Mouse (Mus musculus): ENCODE results near the gene Gm11639. TPM values are rescaled to one million over a fixed set of nuclear protein-coding genes. Genes with fewer than 3 reads are reported as not detected.

The Gm11639 gene
- polyA plus RNA-seq (2016; fragmentation: Nextera tagmentation; extraction: Ambion mirVana): 0.01 TPM in 1 of 2 replicates, not detected in the other

DNA sequence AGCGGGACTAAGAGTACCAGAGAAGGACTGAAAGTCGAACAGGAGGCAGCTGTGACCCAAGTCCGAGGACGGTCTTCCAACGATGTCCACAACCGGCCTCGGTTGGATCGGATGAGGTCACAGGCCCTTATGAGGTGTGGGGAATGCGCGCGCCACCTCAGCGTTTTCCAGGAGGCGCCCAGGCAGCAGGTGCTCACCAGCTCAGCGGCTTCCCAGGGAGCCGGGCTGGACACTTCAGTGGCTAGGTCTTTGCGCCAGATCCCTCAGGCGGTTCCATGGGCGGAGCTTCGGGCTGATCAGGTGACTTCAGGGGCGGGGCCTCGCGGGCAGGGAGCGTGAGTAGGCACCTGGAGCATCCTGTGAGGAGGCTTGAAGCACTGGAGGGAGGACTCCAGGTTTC, at the start of gene Gm11639:
TSS of gene Gm11639 (plus strand) at position 160 of the 400 bp plus-strand sequence.
- DNase-seq (ENCODE audit: low spot score): peak; percentile 85
- WGBS: 17% methylated on average over 23 of the region's 23 CpGs

DNA sequence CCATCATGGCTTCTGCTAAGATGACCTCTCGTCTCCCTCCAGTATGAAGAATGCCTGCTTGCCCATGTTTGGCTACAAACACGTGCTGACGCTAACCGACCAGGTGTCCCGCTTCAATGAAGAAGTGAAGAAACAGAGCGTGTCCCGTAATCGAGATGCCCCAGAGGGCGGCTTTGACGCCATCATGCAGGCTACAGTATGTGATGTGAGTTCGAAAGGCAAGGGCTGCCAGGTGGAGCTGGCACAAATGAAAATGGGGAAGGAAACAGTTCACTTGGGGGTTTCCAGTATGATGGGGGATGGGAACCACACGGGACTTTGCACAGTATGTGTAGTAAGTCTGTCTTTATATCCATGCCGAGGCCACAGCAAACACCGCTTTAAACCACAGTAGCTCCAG, 48.5 kb upstream of the Gm11639 start:
- H3K36me3 ChIP-seq: peaks cover 4% of the 10 kb centered on the region; the same call in 1 of the 2 replicates
- H3K27me3 ChIP-seq (ENCODE audit: insufficient read depth, poor library complexity, severe bottlenecking): no peaks in the 10 kb centered on the region
- DNase-seq (ENCODE audit: low spot score): no peak
- H3K4me1 ChIP-seq: no peaks in the 10 kb centered on the region
- 94% methylated on average over 14 of the region's 14 CpGs for WGBS
- no peak overlapping the region for H3K27ac ChIP-seq
- H3K4me3 ChIP-seq: no peak overlapping the region
- no peaks in the 10 kb centered on the region for H3K9me3 ChIP-seq

More for the DNA sequence above, at the start of gene Gm11639:
- peak within 1 kb of the TSS; percentile 39; the same call in 1 of the 2 replicates for H3K27ac ChIP-seq
- no peaks in the 10 kb centered on the region for H3K36me3 ChIP-seq
- no peaks in the 10 kb centered on the region for H3K4me1 ChIP-seq
- H3K27me3 ChIP-seq (ENCODE audit: insufficient read depth, poor library complexity, severe bottlenecking): peaks cover 5% of the 10 kb centered on the region; the same call in 1 of the 2 replicates
- H3K4me3 ChIP-seq: peak within 1 kb of the TSS; percentile 42
- no peaks in the 10 kb centered on the region for H3K9me3 ChIP-seq

DNA sequence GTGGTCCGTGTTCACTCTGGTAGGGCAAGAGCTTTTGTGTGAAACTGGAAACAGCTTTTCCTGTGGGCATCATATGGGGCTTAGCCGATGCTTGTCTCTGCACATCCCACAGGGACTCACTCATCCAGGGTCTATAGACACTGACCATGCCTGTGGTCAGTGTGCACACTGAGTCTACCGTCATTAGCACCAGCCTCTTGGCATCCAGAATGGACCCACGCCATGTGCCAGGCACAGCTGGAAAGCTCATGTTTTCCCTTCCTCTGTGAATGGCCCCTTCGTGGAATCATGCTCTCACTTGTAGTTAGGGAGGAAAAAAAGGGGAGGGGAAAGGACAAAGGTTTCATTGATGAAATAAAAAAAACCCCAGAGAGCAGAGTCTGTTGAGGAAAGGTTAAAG, 47.5 kb upstream of the Gm11639 start:
- H3K27ac ChIP-seq: no peak overlapping the region
- H3K9me3 ChIP-seq: no peaks in the 10 kb centered on the region
- no peak overlapping the region for H3K4me3 ChIP-seq
- no peaks in the 10 kb centered on the region for H3K4me1 ChIP-seq
- WGBS: 73% methylated on average over 5 of the region's 5 CpGs
- no peak for DNase-seq (ENCODE audit: low spot score)
- H3K36me3 ChIP-seq: peaks cover 4% of the 10 kb centered on the region; the same call in 1 of the 2 replicates
- H3K27me3 ChIP-seq (ENCODE audit: insufficient read depth, poor library complexity, severe bottlenecking): no peaks in the 10 kb centered on the region

DNA sequence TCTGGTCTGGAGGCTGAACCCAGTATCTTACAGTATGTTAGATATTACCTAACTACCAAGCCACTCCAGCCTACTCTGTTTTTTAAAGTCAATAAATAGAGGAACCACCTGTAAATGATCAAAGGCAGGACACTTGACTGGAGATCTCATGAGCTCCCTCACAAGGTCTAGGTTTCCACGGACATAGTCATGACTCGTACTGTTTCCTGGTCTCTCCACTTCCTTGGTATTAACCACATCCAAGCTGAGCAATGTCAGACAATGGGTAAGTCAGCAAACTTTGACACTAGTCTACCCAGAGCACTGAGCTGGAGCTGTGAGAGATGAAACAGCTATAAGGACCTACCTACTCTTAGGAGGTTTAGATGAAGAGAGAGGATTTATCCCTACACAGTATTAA, 46.6 kb upstream of the Gm11639 start:
- Histone ChIP-seq H3K27ac (no peak overlapping the region), H3K4me3 (no peak overlapping the region)
- WGBS: 65% methylated on average over 2 of the region's 2 CpGs

DNA sequence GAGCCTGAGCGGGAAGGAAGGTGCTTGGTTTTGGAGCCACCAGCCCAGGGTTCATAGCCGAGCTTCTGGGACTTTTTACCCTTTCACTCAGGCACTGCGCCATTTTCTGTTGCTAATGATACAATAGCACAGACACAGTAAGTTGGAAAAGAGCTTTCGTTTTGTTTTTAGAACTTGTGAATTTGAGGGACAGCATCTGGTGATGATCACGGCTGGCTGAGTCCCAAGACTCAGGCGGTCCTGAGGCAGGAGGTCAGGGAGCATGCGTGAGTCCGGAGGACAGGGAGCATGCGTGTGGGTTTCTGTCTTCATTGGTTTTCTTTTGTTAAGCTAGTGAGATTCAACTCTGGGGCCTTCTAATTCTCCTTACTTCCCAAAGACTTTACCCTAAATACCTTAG, 45.9 kb upstream of the Gm11639 start:
- no peaks in the 10 kb centered on the region for H3K9me3 ChIP-seq
- no peak for DNase-seq (ENCODE audit: low spot score)
- 91% methylated on average over 9 of the region's 9 CpGs for WGBS
- H3K4me1 ChIP-seq: no peaks in the 10 kb centered on the region
- H3K27me3 ChIP-seq (ENCODE audit: insufficient read depth, poor library complexity, severe bottlenecking): no peaks in the 10 kb centered on the region
- H3K27ac ChIP-seq: no peak overlapping the region
- no peak overlapping the region for H3K4me3 ChIP-seq
- H3K36me3 ChIP-seq: peaks cover 9% of the 10 kb centered on the region; the same call in 1 of the 2 replicates

More for the DNA sequence above, 46.6 kb upstream of the Gm11639 start:
- no peaks in the 10 kb centered on the region for H3K9me3 ChIP-seq
- no peaks in the 10 kb centered on the region for H3K27me3 ChIP-seq (ENCODE audit: insufficient read depth, poor library complexity, severe bottlenecking)
- peaks cover 9% of the 10 kb centered on the region; the same call in 1 of the 2 replicates for H3K36me3 ChIP-seq
- no peak for DNase-seq (ENCODE audit: low spot score)
- no peaks in the 10 kb centered on the region for H3K4me1 ChIP-seq

DNA sequence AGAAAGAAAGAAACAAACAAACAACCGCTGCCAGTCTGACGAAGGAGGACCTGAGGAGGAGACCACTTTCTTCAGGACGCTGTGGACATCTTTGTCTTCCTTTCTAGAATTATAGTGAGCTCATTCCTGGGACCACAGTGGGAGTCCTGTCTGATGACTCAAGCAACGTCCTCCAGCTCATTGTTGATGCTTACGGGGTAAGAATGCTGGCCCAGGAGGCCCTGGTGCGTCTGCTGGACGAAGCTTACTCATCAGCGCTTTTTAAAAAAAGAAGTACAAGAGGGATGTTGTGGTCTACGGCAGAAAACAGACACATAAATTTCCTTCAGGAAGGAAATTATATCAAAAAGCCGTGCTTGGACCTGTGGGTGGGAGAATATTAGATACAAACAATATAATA, 44.6 kb upstream of the Gm11639 start:
- DNase-seq (ENCODE audit: low spot score): no peak
- H3K9me3 ChIP-seq: no peaks in the 10 kb centered on the region
- H3K27ac ChIP-seq: no peak overlapping the region
- H3K27me3 ChIP-seq (ENCODE audit: insufficient read depth, poor library complexity, severe bottlenecking): no peaks in the 10 kb centered on the region
- 83% methylated on average over 10 of the region's 10 CpGs for WGBS
- H3K4me3 ChIP-seq: no peak overlapping the region
- no peaks in the 10 kb centered on the region for H3K4me1 ChIP-seq
- H3K36me3 ChIP-seq: peaks cover 9% of the 10 kb centered on the region; the same call in 1 of the 2 replicates

DNA sequence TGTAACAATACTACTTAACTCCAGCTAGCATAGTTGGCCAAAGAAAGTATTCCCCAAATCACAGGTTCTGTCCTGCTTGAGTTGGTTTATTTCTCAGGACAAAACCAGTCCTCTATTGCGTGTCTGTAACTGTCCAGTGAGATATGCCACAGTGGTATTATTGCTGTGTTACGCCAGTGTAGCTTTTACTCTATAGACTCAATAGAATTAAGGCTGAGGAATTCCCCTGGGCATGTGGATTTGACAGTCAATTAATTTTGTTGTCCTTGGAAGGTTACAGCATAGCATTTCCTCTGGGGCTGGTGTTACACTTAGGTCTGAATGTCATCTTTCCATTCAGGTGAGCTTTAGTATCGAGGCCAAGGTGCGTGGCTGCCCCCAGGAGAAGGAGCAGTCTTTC, 42.3 kb upstream of the Gm11639 start:
- H3K36me3 ChIP-seq: peaks cover 5% of the 10 kb centered on the region; the same call in 1 of the 2 replicates
- DNase-seq (ENCODE audit: low spot score): no peak
- no peaks in the 10 kb centered on the region for H3K27me3 ChIP-seq (ENCODE audit: insufficient read depth, poor library complexity, severe bottlenecking)
- 0 out of 2 replicates have a peak, but pooled peaks cover 5% of the 10 kb centered on the region for H3K4me1 ChIP-seq
- no peak overlapping the region for H3K27ac ChIP-seq
- no peak overlapping the region for H3K4me3 ChIP-seq
- 83% methylated on average over 4 of the region's 4 CpGs for WGBS
- no peaks in the 10 kb centered on the region for H3K9me3 ChIP-seq

DNA sequence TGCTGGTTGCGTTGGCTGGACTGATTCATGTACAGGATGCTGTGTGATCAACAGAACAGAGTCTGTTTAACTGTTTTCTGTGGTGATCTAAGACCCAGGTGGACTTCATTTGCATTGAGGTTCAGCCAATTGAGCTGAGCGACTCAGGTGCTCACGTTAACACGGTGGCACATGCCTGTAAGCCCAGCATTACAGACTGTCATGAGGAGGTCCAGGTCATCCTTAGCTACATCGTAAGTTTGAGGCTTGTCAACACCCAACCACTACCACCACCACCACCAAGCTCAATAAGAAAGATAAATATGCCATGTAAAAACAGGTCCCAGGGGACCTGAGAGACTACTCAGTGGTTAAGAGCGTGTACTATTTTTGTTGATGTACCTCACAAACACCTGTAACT, 40.1 kb upstream of the Gm11639 start:
- Histone ChIP-seq H3K36me3 (peaks cover 5% of the 10 kb centered on the region; the same call in 1 of the 2 replicates), H3K9me3 (no peaks in the 10 kb centered on the region), H3K27me3 (ENCODE audit: insufficient read depth, poor library complexity, severe bottlenecking) (no peaks in the 10 kb centered on the region), H3K27ac (no peak overlapping the region), H3K4me3 (no peak overlapping the region), H3K4me1 (0 out of 2 replicates have a peak, but pooled peaks cover 5% of the 10 kb centered on the region)
- no peak for DNase-seq (ENCODE audit: low spot score)
- 89% methylated on average over 6 of the region's 6 CpGs for WGBS

DNA sequence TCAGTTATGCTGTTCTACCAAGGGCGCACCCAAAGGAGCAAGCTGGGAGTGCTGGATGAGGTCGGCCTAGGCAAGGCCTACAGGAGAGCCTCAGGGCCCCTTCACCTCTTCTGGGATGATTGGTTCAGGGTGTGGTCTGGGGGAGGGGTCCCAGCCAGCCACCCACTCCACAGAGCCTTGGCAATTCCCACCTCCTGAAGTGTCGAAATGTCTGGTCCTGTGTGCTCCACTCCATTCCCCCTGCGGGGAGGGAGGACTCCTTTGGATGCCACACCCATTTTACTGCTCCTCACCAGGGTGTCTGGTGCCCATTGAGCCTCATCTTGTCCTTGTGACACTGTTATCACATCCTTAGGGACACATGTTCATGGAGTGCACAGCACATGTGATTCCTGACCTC, 39.3 kb upstream of the Gm11639 start:
- Histone ChIP-seq H3K4me3 (no peak overlapping the region), H3K4me1 (0 out of 2 replicates have a peak, but pooled peaks cover 5% of the 10 kb centered on the region), H3K27me3 (ENCODE audit: insufficient read depth, poor library complexity, severe bottlenecking) (no peaks in the 10 kb centered on the region), H3K27ac (no peak overlapping the region), H3K9me3 (no peaks in the 10 kb centered on the region), H3K36me3 (peaks cover 5% of the 10 kb centered on the region; the same call in 1 of the 2 replicates)
- 63% methylated on average over 4 of the region's 4 CpGs for WGBS
- DNase-seq (ENCODE audit: low spot score): no peak

DNA sequence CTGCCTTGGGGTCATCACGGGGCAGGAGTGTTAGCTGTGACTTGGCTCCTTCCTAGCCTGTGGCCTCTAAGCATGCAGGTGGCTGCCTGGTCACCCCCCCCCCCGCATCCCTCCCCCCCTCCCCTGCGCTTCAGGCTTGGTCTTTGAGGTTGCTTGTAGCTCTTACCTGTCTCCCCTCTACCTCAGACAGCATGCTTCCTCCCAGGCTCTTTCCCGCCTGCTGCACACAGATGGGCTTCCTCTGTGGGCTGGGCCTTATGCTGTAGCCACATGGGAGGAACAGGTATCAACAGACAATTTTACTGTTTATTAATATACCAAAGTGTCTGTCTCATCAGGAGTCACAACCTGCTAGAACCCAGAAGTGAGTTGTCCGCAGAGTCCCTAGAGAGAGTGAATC, 38.9 kb upstream of the Gm11639 start:
- Histone ChIP-seq H3K4me3 (no peak overlapping the region), H3K4me1 (0 out of 2 replicates have a peak, but pooled peaks cover 5% of the 10 kb centered on the region), H3K9me3 (no peaks in the 10 kb centered on the region), H3K27me3 (ENCODE audit: insufficient read depth, poor library complexity, severe bottlenecking) (no peaks in the 10 kb centered on the region), H3K36me3 (peaks cover 5% of the 10 kb centered on the region; the same call in 1 of the 2 replicates), H3K27ac (no peak overlapping the region)
- 81% methylated on average over 4 of the region's 5 CpGs for WGBS
- no peak for DNase-seq (ENCODE audit: low spot score)

DNA sequence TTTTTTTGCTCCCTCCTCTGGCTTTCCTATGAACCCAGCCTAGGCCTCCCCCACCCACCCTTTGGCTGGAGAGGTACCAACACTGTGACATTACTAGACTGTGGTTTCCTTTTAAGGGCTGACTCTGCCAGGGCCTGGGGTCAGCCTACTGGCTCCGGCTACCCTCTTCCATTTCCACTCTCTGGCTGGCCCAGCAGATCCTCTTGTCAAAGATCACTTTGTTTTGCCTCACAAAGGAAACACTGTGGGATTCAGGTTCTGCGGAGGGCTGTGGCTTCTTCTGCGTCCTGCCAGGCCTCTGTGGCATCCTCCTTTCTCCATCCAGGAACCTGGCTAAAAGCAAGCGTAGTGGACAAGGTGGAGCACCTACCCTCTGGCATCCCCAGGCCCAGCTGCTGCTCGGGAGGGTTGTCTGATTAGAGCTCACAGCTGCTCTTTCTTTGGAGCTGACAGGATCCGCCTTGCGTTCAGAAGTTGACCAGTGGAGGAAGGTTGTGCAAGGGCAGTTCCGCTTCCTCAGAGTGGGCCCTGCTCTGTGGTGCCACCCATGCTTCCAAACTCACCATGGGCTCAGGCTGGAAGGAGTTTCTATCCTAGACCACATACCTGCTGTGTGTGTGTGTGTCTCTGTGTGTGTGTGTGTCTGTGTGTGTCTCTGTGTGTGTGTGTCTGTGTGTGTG, 38.2 kb upstream of the Gm11639 start:
- no peak for DNase-seq (ENCODE audit: low spot score)
- Histone ChIP-seq H3K36me3 (peaks cover 5% of the 10 kb centered on the region; the same call in 1 of the 2 replicates), H3K27me3 (ENCODE audit: insufficient read depth, poor library complexity, severe bottlenecking) (no peaks in the 10 kb centered on the region), H3K9me3 (no peaks in the 10 kb centered on the region), H3K4me3 (no peak overlapping the region), H3K4me1 (0 out of 2 replicates have a peak, but pooled peaks cover 5% of the 10 kb centered on the region), H3K27ac (no peak overlapping the region)
- 63% methylated on average over 8 of the region's 8 CpGs for WGBS

DNA sequence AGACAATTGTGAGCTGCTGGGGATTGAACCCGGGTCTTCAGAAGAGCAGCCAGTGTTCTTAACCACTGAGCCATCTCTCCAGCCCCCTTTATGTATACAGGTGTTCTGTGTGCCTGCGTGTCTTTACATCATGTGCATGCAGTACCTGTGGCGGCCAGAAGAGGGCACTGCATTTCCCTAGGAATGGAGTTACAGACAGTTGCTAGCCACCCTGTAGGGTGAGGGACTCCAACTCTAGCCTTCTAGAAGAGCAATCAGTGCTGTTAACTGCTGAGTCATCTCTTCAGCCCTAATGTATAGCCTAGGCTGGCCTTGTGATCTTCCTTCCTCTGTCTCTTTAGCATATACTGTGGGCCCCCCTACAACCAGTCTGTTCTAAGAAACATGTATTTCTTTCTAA, 36.9 kb upstream of the Gm11639 start:
- DNase-seq (ENCODE audit: low spot score): no peak
- H3K4me3 ChIP-seq: no peak overlapping the region
- 47% methylated on average over 3 of the region's 3 CpGs for WGBS

DNA sequence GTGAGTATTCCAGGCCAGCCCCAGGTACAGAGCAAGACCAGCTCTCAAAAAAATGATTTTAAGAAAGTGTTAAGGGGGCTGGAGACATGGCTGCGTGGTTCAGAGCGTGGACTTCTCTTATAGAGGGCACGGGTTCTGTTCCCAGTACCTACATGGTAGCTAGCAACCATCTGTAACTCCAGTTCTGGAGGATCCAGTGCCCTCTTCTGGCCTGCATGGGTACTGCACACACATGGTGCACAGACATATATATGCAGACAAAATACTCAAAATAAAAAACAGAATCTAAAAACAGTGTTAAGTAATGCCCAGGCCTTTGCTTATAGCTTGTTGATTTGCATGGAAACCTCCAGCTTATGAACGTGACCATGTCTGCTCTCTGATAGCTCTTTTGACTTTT, 24.9 kb upstream of the Gm11639 start:
- Histone ChIP-seq H3K36me3 (peaks cover 10% of the 10 kb centered on the region), H3K27ac (no peak overlapping the region), H3K9me3 (peaks cover 6% of the 10 kb centered on the region; the same call in 1 of the 2 replicates), H3K27me3 (ENCODE audit: insufficient read depth, poor library complexity, severe bottlenecking) (no peaks in the 10 kb centered on the region), H3K4me1 (peaks cover 16% of the 10 kb centered on the region), H3K4me3 (no peak overlapping the region)
- 98% methylated on average over 4 of the region's 4 CpGs for WGBS
- peak; percentile 66 for DNase-seq (ENCODE audit: low spot score)

More for the DNA sequence above, 36.9 kb upstream of the Gm11639 start:
- Histone ChIP-seq H3K4me1 (0 out of 2 replicates have a peak, but pooled peaks cover 5% of the 10 kb centered on the region), H3K36me3 (peaks cover 3% of the 10 kb centered on the region; the same call in 1 of the 2 replicates), H3K27me3 (ENCODE audit: insufficient read depth, poor library complexity, severe bottlenecking) (no peaks in the 10 kb centered on the region), H3K27ac (no peak overlapping the region), H3K9me3 (no peaks in the 10 kb centered on the region)

Data from heart, embryonic 10.5 days (tissue).